Mouse (Mus musculus) cerebellum, adult 9-10 months (tissue): ENCODE results near the gene Otoa.

Source experiments
- DNase-seq: peaks from one replicate; pipeline ENCODE4 v3.0.0; 2022

Gene Otoa

DNA sequence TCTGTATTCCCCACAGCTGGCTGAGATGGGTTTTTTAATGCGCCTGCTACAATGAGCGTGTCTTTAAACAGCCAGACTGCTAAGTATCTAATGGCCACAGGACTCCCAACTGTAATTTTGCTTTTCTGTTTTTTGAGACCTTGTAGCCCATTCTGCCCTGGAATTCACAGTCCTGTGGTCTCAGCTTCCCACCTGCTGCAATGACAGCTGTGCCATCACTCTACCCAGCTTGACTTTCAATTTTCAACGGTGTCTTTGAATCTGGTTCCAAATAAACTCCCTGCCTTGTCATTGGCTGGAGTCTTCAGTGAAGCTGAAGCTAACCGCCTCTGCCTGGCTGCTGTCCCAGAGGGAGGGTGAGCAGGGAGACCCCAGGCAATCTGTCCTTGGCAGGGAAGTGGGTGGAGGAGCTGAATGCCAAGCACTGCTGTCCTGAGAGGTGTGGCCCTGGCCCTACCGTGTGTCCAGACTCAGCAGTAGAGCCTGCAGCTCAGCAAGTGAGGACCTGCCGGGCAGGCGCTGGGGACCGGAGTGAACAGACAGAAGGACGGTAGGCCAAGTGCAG, 1.6 kb downstream of the Otoa start:
- no peak for DNase-seq

DNA sequence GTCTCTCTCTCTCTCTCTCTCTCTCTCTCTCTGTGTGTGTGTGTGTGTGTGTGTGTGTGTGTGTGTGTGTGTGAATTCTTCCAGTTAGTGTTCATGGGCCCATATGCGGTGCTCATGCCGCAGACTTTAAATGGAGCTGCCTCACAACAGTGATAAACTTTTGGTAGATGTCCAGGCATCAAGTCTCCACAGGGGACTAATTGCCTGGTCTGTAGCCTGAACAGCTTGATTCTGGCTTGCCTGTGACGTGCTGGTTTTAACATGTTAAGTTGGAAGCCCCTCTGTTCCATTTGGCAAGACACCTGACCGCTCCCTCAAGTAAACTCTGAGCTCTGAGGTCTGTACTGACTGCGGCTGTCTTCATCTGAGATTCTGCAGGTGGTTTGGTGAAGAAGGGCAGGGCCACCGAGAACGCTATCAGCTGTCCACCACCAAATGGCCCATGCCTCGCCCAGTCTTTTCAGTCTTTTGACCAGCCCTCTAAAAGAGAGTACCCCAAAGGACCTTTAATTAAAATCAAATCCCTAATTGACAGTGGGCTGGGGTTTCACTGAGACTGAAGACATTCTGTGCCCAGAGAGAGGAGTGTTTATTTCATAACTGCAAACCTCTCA, 3.5 kb downstream of the Otoa start:
- DNase-seq: no peak

DNA sequence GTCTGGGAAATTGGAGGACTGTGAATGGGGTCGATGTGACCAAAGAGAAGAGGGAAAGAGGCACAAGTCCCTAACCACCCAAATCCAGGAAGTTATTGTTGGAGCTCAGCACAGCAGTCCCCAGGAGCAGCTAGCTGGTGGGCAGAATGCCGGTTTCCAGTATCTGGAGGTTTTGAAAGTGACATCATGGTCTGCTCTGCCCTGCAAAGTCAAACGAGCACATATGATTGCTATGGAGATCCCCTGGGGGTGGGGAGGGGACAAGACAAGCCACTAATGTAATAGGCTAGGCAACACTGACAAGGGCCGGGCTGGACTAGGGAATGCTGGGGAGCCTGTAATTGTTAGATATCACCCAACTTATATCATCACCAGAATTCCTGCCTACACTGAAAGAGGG, 4.0 kb downstream of the Otoa start:
- DNase-seq: no peak

DNA sequence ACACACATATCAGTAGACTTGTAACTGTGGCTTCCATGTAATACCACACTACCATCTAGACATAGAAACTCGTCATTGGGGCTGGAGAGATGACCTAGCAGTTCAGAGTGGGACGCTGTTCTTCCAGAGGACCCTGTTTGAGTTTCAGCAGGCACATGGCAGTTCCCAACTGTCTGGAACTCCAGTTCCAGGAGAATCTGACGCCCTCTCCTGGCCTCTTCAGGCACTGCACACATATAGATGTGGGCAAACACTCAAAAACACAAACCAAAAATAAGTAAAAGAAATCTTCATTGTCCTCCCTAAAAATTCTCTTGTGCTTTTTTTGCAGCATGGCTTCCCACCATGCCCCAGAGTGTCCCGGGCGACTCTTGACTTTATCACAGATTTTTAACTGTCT, 7.3 kb downstream of the Otoa start:
- no peak for DNase-seq

DNA sequence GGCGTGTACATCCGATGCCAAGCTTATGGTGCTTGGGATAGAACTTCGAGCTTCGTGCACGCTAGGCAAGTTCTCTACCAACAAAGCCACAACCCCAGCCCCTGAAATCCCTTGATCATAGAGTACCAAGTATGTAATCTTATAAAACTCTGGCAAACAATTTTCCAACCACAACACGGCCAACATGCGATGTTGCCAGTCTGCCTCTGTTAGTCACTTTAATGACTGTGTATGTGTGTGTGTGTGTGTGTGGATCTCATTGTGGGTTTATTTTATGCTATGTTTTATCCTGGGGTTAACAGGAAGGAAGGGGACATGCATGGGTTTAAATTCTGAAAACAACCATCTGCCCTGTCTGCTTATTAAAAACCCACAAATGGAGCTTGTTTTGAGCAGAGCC, 9.3 kb downstream of the Otoa start:
- DNase-seq: no peak

DNA sequence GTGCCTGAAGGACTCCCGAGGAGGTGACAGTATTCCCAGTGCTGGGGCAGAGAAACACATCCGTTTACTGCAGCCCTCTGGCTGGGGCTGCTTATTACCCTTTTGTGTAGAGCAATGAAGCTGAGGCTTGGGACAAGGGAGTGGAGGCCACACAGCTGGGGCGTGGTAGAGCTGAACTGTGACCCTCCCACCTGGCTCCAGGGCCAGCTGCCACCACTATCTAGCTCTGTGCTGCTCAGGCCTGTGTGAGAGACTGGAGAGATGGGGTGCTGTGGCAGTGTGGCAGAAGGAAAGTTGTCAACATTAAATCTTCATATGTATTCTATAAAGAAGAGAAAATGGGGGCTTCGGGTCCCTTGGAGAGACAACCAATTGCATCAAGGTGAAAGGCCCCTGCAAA, 11.6 kb downstream of the Otoa start:
- DNase-seq: no peak

DNA sequence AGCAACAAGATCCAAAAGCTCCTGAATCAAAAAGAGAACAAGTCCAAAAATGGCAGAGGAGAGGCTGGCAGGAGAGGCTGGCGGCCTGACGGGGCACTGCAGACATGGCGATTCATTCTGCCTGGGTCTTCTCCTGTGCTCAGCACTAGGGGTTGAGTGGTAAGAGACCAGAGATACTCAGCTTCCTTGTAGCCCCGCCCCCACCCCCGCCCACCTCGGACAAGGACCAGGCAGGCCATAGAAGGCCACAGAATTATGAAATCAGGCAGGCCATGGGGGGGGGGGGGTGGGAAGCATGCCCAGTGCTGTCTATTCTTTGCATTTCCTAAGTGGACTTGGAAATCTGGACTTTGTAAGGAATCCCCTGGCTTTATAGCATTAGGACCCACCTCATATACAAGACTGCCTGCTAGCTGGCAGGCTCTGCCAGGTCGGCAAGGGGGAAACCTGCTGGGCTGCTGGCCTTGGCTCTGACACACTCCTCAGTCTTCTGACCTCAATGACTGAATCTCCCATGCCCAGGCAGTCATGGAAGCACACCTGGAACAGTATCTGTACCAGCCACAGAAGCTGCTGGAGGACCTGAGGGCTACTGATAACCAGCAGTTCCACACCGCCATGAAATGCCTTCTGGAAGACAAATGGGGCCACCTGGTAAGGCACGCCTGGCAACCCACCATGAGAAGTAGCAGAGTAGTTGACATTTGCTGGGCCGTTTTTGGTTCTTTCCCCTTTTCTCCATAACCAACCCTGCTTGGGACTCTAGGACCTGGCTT, 17.4 kb downstream of the Otoa start:
- DNase-seq: no peak

DNA sequence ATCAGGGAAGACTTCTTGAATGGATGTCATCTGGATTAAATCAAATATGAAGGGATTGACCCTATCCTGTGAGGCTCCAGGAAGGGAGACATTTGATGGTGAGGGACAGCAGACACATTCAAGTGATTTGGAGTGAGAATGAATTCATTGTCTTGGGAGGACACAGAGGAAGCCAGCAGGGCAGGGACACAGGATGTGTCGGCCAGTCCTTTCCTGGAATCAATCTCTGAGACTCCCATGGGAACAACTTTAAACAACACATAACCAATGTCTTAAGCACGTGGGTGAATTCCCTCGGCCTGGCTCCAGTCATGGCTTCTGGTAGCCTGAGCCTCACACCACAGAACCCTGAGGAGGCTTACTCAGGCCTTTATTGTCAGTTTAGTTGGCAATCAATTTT, 26.4 kb downstream of the Otoa start:
- DNase-seq: no peak

DNA sequence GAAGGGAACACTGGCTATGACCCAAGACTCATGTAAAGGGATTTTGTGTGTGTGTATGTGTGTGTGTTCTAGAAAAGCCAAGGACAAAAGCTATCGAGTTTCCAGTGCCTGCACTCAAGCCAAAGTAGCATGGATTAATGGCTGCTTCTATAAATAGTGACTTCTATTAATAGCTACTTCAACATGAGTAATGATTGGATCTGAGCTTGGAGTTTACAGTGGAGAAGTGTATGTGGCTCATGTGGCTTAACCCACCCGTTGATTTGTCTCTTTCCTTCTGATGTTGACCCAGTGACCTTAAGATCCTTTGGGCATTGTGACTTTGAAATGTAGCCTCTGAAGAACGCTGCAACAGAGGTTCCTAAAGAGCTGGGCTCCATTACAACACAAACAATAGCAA, 29.9 kb downstream of the Otoa start:
- DNase-seq: no peak

DNA sequence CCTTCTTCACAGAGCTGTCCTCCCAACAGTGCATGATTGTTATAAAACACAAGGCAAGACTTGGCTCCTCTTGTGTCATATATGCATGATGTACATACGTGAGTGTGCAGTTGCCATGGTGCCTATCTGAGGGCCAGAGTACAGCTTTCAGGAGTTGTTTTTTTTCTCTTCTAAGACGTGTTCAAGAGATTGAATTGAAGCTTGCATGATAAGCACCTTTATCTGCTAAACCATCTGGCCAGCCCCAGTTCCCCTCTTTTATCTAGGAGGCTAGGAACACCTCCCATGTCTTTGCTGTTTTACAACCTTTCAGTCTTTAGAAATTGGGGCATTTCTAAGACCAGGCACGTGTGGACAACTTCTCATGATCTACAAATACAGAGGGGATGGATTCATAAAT, 30.3 kb downstream of the Otoa start:
- DNase-seq: no peak

DNA sequence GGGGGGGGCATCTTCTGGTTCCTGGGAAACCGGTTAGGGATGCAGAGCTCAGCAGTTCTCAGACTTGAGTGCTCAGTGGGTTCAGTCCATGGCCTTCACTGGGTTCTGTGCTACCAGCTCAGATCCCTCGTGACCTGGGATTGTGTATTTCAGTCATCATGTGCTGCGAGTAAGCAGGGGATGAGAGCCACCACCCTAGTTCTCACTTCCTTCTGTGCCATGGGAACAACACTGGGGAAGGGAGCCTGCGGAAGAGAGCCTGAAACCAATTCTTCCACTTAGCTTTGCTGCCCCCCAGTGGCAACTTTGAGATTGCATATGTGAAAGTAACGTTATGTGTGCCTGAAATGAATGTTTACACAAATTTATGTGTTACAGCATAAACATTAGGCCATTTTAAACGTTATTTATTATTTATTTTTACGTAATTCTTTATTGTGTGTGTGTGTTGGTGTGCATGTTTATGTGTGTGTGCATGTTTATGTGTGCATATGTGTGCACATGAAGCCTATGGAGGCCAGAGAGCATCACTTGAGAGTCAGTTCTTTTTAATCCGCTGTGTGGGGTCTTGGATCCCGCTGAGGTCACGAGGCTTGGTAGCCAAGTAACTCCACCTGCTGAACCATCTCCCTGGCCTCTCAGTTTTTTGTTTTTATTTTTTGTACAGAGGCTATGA, 38.8 kb downstream of the Otoa start:
- DNase-seq: peak; percentile 74

DNA sequence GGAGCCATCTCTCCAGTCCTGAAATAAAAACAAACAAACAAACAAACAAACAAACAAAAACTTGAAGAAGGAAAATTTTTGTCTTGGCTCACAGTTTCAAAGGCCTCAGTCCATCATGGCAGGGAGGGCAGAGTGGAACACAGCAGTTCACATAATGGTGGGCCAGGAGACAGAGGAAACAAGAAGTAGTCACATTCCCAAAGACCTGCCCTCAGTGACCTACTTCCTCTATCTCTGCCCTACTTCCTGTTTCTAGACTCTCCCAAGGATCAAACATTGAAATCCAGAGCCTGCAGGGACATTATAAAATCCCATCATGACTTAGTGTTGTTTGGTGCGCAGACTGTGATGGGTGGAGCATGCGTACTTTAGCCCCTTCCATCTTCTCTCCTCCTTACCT, 49.4 kb downstream of the Otoa start:
- DNase-seq: no peak

DNA sequence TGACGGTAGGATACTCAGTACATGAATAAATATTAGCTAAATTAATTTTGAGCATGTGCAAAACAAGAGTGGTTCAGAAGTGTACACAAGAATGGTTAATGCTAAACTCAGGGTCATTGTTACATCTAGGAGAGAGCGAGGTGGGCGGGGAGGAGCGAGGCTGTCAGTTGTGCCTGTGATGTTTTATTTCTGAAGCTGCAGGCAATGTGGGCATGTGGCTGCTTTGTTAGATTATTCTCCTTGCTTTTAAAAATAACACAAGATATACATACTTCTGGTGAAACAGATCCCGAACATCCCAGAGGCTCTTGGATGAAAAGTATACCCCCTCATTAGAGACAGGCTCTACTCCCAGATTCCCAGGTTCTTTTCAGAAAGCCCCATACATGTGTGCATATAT, 59.8 kb downstream of the Otoa start:
- DNase-seq: no peak

DNA sequence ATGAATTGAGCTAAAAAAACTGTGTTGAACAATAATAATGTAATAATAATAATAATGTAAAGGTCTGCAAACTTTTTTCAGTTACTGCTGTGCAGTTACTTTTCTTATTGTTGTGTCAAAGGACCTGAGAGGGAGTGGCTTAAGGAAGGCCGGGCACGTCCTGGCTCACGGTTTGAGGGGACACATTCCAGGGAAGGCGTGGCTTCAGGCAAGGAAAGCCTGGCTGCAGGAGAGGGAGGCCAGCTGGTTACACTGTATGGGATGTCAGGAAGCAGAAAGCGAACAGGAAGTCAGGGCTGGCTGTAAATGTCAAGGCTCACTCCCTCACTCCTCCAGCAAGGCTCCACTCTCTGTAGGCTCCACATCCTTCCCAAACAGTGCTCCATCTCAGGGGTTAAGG, 69.2 kb downstream of the Otoa start:
- no peak for DNase-seq

DNA sequence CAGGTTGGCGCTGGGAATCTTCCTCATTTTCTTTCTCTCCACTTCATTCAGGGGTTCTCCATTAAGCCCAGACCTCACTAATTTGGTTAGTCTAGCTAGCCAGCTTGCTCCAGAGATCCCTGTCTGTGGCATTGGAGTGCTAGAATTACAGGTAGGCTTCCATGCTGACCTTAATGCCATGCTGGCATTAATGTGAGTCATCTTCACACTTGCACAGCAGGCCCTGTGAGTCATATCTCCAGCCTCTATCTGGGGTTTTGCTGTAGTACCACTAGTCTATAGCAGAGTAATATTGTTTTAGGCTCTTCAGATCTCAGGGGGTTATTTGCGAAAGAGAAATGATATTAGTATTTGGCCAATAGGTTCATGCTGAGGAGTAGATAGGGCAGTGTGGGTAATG, 70.7 kb downstream of the Otoa start:
- DNase-seq: peak; percentile 17

DNA sequence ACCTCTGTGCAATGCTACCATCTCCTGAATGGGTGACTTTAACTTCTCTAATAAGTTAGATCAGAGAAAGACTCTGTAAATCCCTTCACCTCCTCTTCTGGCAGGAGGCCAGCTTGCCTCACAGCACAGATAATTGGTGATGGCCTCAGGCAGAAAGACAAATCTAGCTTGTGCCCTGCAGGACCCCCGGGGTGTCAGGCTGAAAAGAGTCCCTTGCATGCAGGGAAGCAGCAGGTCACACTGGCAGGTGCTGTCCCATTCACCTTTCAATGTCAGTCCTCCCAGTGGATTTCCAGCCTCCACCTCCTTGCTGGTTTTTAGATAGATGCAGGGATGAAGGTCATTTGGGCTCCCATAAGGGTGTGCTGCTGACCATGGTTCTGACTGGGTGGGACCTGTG, 84.2 kb downstream of the Otoa start:
- DNase-seq: peak; percentile 1

DNA sequence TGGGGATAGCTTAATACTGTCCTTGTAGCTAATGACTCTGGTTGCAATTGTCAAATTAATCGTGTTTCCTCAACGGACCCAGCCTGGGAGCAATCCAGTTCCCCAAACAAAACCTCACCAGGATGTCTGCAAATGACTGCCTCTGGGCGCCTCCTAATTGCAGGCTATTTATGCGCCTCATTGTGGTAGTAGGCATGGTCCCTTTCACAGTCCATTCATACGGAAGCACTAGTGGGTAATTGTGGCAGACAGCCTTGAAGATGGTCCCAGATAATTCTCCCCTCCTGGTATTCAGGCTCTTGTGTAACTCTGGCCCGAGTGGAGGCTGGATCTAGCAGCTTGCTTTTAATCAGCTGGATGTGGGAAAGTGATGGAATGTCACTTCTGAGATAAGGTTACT, 90.4 kb downstream of the Otoa start:
- DNase-seq: no peak

DNA sequence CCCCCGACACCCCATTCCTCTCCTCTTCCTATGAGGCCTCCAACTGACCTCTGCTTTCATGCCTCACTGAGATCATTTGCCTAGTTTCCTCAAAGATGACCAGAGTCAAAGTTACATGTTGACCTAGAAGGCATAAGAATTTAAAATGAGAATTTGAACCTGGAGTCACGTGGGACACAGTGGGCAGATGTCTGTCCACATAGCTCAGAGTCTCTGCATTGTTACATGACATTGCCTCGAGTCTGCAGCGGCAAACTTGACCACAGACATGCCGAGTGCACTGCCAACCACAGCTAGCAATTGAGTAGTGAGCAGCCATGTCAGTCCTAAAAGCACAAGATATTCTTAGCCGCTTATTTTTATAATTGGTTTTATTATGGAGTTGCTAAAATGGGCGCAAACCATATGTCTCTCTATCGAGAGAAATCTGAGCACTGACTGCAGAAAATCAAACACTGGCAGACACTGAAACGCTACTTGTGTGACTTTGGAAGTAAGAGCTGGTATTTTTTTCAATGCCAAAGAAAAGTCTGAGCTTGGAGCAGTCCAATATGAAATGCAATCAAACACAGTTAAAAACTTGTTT, 105.8 kb downstream of the Otoa start:
- DNase-seq: no peak

DNA sequence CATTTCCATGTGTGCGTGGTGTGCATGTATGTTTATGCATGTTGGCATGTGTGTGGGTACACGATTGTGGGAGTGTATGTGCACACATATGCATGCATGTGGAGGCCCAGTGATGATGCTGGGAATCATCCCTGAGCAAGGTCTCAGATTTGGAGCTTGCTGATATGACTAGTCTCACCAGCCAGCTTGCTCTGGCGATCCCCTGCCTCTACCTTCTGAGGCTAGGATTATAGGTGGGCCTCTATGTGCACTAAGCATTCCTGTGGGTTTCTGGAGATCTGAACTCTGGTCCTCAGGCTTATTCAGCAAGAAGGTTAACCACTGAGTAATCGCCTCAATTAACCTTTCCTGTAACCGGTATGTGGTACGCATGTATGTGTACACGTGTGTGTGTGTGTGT, 107.5 kb downstream of the Otoa start:
- no peak for DNase-seq

DNA sequence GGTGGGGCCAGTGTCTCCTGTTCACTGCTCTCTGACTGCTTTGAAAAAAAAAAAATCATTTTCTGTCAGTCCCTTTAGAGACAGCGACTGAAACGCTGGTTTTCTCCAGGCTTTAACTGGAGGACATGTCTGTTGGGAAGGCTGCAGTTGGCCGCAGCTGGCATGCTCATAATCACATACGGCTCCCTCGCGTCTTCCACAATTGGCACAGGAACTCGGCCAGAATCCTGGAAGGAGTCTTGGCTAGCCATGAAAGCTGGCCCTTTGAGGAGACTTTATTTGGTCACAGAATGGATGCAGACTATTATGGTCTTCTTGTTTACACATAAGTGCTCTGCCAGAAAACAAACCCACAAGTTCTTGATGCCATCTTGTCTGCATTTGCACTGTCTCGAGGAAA, 117.5 kb downstream of the Otoa start:
- DNase-seq: peak; percentile 6

DNA sequence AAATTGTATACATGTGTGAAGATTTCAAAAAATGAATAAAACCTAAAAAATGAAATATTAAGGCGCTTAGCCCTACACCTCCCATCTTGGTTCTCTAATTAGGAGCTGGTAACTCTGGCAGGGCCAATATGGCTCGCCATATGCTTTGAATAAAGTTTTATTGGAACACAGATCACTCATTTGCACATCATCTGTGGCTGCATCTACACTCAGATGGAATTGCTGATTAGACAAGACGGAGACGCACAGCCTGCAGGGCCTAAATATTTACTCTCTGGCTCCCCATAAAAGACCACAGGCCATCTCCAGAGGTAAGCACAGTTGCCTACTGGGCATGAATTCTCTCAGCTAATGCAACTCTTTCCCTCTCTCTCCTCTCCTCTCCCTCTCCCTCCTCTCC, 130.4 kb downstream of the Otoa start:
- DNase-seq: no peak
